Mouse (Mus musculus) hindbrain, embryonic 16.5 days (tissue): ENCODE measurements at regions not wholly inside any gene's neighbourhood (a gene's known extent, or its start where the extent isn't known, plus 50 kb on each side); places are given as distances from the start of the nearest gene placed in this dataset.

Experiments used
- ATAC-seq: fragments of 200-750 bp; cut with Nextera tagmentation; 2 replicates; pipeline ENCODE4 v1.8.0; 2017; ENCODE audit warnings: moderate TSS enrichment, moderate library complexity
- H3K27ac ChIP-seq: fragments of 300-500 bp; sonication (generic); 2 replicates; pipeline ENCODE4 v1.5.1; 2014; ENCODE audit warnings: low read depth, mild to moderate bottlenecking, control low read depth, low read length, moderate library complexity
- H3K27me3 ChIP-seq: fragments of 300-500 bp; sonication (generic); replicated peaks from 2 replicates; pipeline ENCODE4 v1.6.1; 2014; ENCODE audit warnings: low read length; ENCODE audit not compliant: control insufficient read depth, insufficient read depth
- H3K36me3 ChIP-seq: fragments of 300-500 bp; sonication (generic); 2 replicates; pipeline ENCODE4 v1.6.1; 2014; ENCODE audit warnings: mild to moderate bottlenecking, low read length, moderate library complexity, mixed read lengths; ENCODE audit not compliant: control insufficient read depth, insufficient read depth
- H3K4me1 ChIP-seq: fragments of 300-500 bp; sonication (generic); 2 replicates; pipeline ENCODE4 v1.6.1; 2014; ENCODE audit warnings: low read depth, low read length; ENCODE audit not compliant: control insufficient read depth, insufficient read depth
- H3K4me2 ChIP-seq: fragments of 300-500 bp; sonication (generic); 2 replicates; pipeline ENCODE4 v1.6.1; 2014; ENCODE audit warnings: mild to moderate bottlenecking, low read length, control low read depth, moderate library complexity
- H3K4me3 ChIP-seq: fragments of 300-500 bp; sonication (generic); 2 replicates; pipeline ENCODE4 v1.5.1; 2014; ENCODE audit warnings: mild to moderate bottlenecking, low read length, control low read depth, moderate library complexity
- H3K9ac ChIP-seq: fragments of 300-500 bp; sonication (generic); 2 replicates; pipeline ENCODE4 v1.6.1; 2014; ENCODE audit warnings: low read depth, mild to moderate bottlenecking, control low read depth, low read length, moderate library complexity
- H3K9me3 ChIP-seq: fragments of 300-500 bp; sonication (generic); 2 replicates; pipeline ENCODE4 v1.6.1; 2014; ENCODE audit warnings: mild to moderate bottlenecking, low read length, moderate library complexity; ENCODE audit not compliant: control insufficient read depth
- WGBS: fragments of 180-500 bp; shearing (Covaris S2); extraction: QIAGEN DNeasy Blood & Tissue Kit; methylation state at CpG from one replicate; pipeline ENCODE4 v1.1.7; 2014; 5-methylcytosine and 5-hydroxymethylcytosine counted together

GRCm38 (mm10) chr7:145114660-145115059 lies 93.3 kb downstream of the 1810010D01Rik start:
- no peak overlapping the region for H3K4me2 ChIP-seq
- H3K4me3 ChIP-seq, result no peak overlapping the region
- H3K36me3 ChIP-seq, result no peaks in the 10 kb centered on the region
- no peaks in the 10 kb centered on the region for H3K27me3 ChIP-seq
- H3K9ac ChIP-seq, result no peak overlapping the region
- H3K4me1 ChIP-seq, result peaks cover 6% of the 10 kb centered on the region; the same call in 1 of the 2 replicates
- WGBS, result 72% methylated on average over 2 of the region's 2 CpGs
- ATAC-seq, result no peak
- H3K27ac ChIP-seq, result no peak overlapping the region
- H3K9me3 ChIP-seq, result no peaks in the 10 kb centered on the region

- no peak overlapping the region for H3K4me3 ChIP-seq
- no peaks in the 10 kb centered on the region for H3K27me3 ChIP-seq
- no peak overlapping the region for H3K9ac ChIP-seq
- WGBS, result 49% methylated on average over 2 of the region's 2 CpGs
- no peak overlapping the region for H3K4me2 ChIP-seq
- no peak for ATAC-seq
- no peaks in the 10 kb centered on the region for H3K36me3 ChIP-seq
- H3K27ac ChIP-seq, result no peak overlapping the region
- H3K9me3 ChIP-seq, result no peaks in the 10 kb centered on the region
- H3K4me1 ChIP-seq, result peaks cover 6% of the 10 kb centered on the region; the same call in 1 of the 2 replicates
Observed at GRCm38 (mm10) chr7:145114145-145114544, 93.8 kb downstream of the 1810010D01Rik start.

- H3K27ac ChIP-seq, result no peak overlapping the region
- no peaks in the 10 kb centered on the region for H3K36me3 ChIP-seq
- no peak overlapping the region for H3K4me3 ChIP-seq
- no peaks in the 10 kb centered on the region for H3K27me3 ChIP-seq
- no peak overlapping the region for H3K9ac ChIP-seq
- peaks cover 6% of the 10 kb centered on the region; the same call in 1 of the 2 replicates for H3K4me1 ChIP-seq
- no peak for ATAC-seq
- H3K9me3 ChIP-seq, result no peaks in the 10 kb centered on the region
- H3K4me2 ChIP-seq, result no peak overlapping the region
- WGBS, result 83% methylated on average over 7 of the region's 7 CpGs
Observed at GRCm38 (mm10) chr7:145112887-145113531, 94.9 kb downstream of the 1810010D01Rik start.

GRCm38 (mm10) chr7:145112146-145112830 lies 95.6 kb downstream of the 1810010D01Rik start:
- H3K9ac ChIP-seq, result no peak overlapping the region
- no peaks in the 10 kb centered on the region for H3K36me3 ChIP-seq
- H3K4me2 ChIP-seq, result no peak overlapping the region
- no peaks in the 10 kb centered on the region for H3K27me3 ChIP-seq
- H3K4me1 ChIP-seq, result peaks cover 6% of the 10 kb centered on the region; the same call in 1 of the 2 replicates
- no peak overlapping the region for H3K4me3 ChIP-seq
- no peaks in the 10 kb centered on the region for H3K9me3 ChIP-seq
- ATAC-seq, result no peak
- H3K27ac ChIP-seq, result no peak overlapping the region; the same call in 1 of the 2 replicates

GRCm38 (mm10) chr7:145111252-145112131 lies 96.4 kb downstream of the 1810010D01Rik start:
- ATAC-seq, result peak; percentile 89

GRCm38 (mm10) chr7:145110657-145111251 lies 97.2 kb downstream of the 1810010D01Rik start:
- Histone ChIP-seq H3K4me1 (peaks cover 6% of the 10 kb centered on the region; the same call in 1 of the 2 replicates), H3K4me2 (no peak overlapping the region), H3K27ac (peak overlapping the region; percentile 57), H3K9ac (0 out of 2 replicates have a peak overlapping the region, but pooled peaks have one; percentile 10), H3K36me3 (no peaks in the 10 kb centered on the region), H3K4me3 (no peak overlapping the region), H3K27me3 (no peaks in the 10 kb centered on the region), H3K9me3 (no peaks in the 10 kb centered on the region)
- no peak for ATAC-seq
- WGBS, result 52% methylated on average over 10 of the region's 10 CpGs

More at GRCm38 (mm10) chr7:145111252-145112131, 96.4 kb downstream of the 1810010D01Rik start:
- H3K9me3 ChIP-seq, result no peaks in the 10 kb centered on the region
- H3K9ac ChIP-seq, result 0 out of 2 replicates have a peak overlapping the region, but pooled peaks have one; percentile 7
- no peaks in the 10 kb centered on the region for H3K36me3 ChIP-seq
- H3K27ac ChIP-seq, result peak overlapping the region; percentile 57
- WGBS, result 42% methylated on average over 20 of the region's 20 CpGs
- peak overlapping the region; percentile 8; the same call in 1 of the 2 replicates for H3K4me2 ChIP-seq
- H3K4me1 ChIP-seq, result peaks cover 6% of the 10 kb centered on the region; the same call in 1 of the 2 replicates
- no peaks in the 10 kb centered on the region for H3K27me3 ChIP-seq
- H3K4me3 ChIP-seq, result no peak overlapping the region

- H3K9me3 ChIP-seq, result no peaks in the 10 kb centered on the region
- H3K4me1 ChIP-seq, result peaks cover 6% of the 10 kb centered on the region; the same call in 1 of the 2 replicates
- 86% methylated on average over 3 of the region's 3 CpGs for WGBS
- no peaks in the 10 kb centered on the region for H3K27me3 ChIP-seq
- H3K4me3 ChIP-seq, result no peak overlapping the region
- no peak overlapping the region for H3K4me2 ChIP-seq
- H3K9ac ChIP-seq, result no peak overlapping the region
- H3K27ac ChIP-seq, result no peak overlapping the region
- ATAC-seq, result no peak
- no peaks in the 10 kb centered on the region for H3K36me3 ChIP-seq
Observed at GRCm38 (mm10) chr7:145110028-145110427, 97.9 kb downstream of the 1810010D01Rik start.

- Histone ChIP-seq H3K27me3 (no peaks in the 10 kb centered on the region), H3K4me1 (peaks cover 6% of the 10 kb centered on the region; the same call in 1 of the 2 replicates), H3K27ac (no peak overlapping the region), H3K9ac (no peak overlapping the region), H3K36me3 (no peaks in the 10 kb centered on the region), H3K9me3 (no peaks in the 10 kb centered on the region), H3K4me2 (no peak overlapping the region), H3K4me3 (no peak overlapping the region)
- ATAC-seq, result no peak
- WGBS, result 85% methylated on average over 4 of the region's 4 CpGs
Observed at GRCm38 (mm10) chr7:145109471-145109870, 98.4 kb downstream of the 1810010D01Rik start.
